In genomic region chr2:115938296-115938695, GRCm38 (mm10) we compare ENCODE assay signal across 18 mouse cellular contexts.
DNase-seq lines count a peak whose midpoint lies in the region; ATAC-seq and TF ChIP-seq lines count a peak whose summit lies in the region.
"Had no signal": no experiment of that assay in that cellular context is flagged by ENCODE, and none has a peak within 500 bp of the region (broad histone marks: within the 10 kb centered on the region; RNA-seq: fewer than 3 reads in every experiment).

No protein-coding gene starts in this region.

- no peak for TF ChIP-seq CTCF in midbrain, postnatal 0 days (IDR thresholded peaks at IDR 0.05)

- H3K4me2 ChIP-seq in embryonic facial prominence, embryonic 14.5 days (ENCODE audit: low read depth, low read length), result no peak overlapping the region
- no peak overlapping the region for H3K4me2 ChIP-seq in hindbrain, embryonic 14.5 days (replicated peaks)
- no peak overlapping the region for H3K4me2 ChIP-seq in hindbrain, embryonic 11.5 days (replicated peaks; ENCODE audit: low read depth, low read length)
- no peak overlapping the region for H3K4me2 ChIP-seq in midbrain, postnatal 0 days (ENCODE audit: low read depth, low read length, poor library complexity, severe bottlenecking)
- no peak overlapping the region for H3K4me2 ChIP-seq in midbrain, embryonic 15.5 days
- H3K4me2 ChIP-seq: embryonic facial prominence, embryonic 13.5 days; heart, embryonic 15.5 days; intestine, embryonic 15.5 days; midbrain, embryonic 11.5 days had no signal

- DNase-seq in embryonic facial prominence, embryonic 14.5 days (ENCODE audit: low spot score), result peak; percentile 40
- DNase-seq in embryonic facial prominence, embryonic 10.5 days (ENCODE audit: low spot score), result no peak
- DNase-seq in hindbrain, embryonic 14.5 days (ENCODE audit: low spot score), result peak; percentile 48
- no peak for DNase-seq in hindbrain, embryonic 11.5 days (ENCODE audit: low spot score)
- peak; percentile 41 for DNase-seq in kidney, postnatal 14 days
- no peak for DNase-seq in kidney, adult 11 months
- peak; percentile 71 for DNase-seq in midbrain, postnatal 0 days (ENCODE audit: low spot score)
- DNase-seq: adrenal gland, postnatal 25 days; liver; liver, postnatal 0 days; lung, postnatal 14 days; right cerebral cortex, postnatal 14 days had no signal

- no peaks in the 10 kb centered on the region for H3K4me1 ChIP-seq in embryonic facial prominence, embryonic 14.5 days (ENCODE audit: control insufficient read depth, insufficient read depth, low read length)
- no peaks in the 10 kb centered on the region for H3K4me1 ChIP-seq in embryonic facial prominence, embryonic 10.5 days
- no peaks in the 10 kb centered on the region for H3K4me1 ChIP-seq in hindbrain, embryonic 14.5 days (replicated peaks; ENCODE audit: control insufficient read depth, insufficient read depth, low read length)
- H3K4me1 ChIP-seq in hindbrain, embryonic 11.5 days (replicated peaks; ENCODE audit: control insufficient read depth, insufficient read depth, low read length), result no peaks in the 10 kb centered on the region
- no peaks in the 10 kb centered on the region for H3K4me1 ChIP-seq in midbrain, postnatal 0 days (ENCODE audit: insufficient read depth, low read length)
- H3K4me1 ChIP-seq in midbrain, embryonic 15.5 days, result no peaks in the 10 kb centered on the region
- H3K4me1 ChIP-seq: embryonic facial prominence, embryonic 13.5 days; intestine, embryonic 15.5 days had no signal

- no peaks in the 10 kb centered on the region for H3K27me3 ChIP-seq in embryonic facial prominence, embryonic 14.5 days (replicated peaks; ENCODE audit: control insufficient read depth, insufficient read depth, low read length)
- H3K27me3 ChIP-seq in embryonic facial prominence, embryonic 10.5 days (replicated peaks; ENCODE audit: low read depth, poor library complexity, severe bottlenecking), result no peaks in the 10 kb centered on the region
- H3K27me3 ChIP-seq in hindbrain, embryonic 14.5 days (ENCODE audit: control insufficient read depth, insufficient read depth, low read length), result no peaks in the 10 kb centered on the region
- H3K27me3 ChIP-seq in hindbrain, embryonic 11.5 days (ENCODE audit: control insufficient read depth, insufficient read depth, low read length), result no peaks in the 10 kb centered on the region
- H3K27me3 ChIP-seq in midbrain, postnatal 0 days (ENCODE audit: insufficient read depth, low read length), result no peaks in the 10 kb centered on the region
- H3K27me3 ChIP-seq in midbrain, embryonic 15.5 days (replicated peaks), result no peaks in the 10 kb centered on the region
- H3K27me3 ChIP-seq: embryonic facial prominence, embryonic 13.5 days; heart, embryonic 15.5 days; intestine, embryonic 15.5 days had no signal

- no peak overlapping the region for H3K4me3 ChIP-seq in embryonic facial prominence, embryonic 14.5 days (ENCODE audit: low read depth, low read length)
- no peak overlapping the region for H3K4me3 ChIP-seq in embryonic facial prominence, embryonic 10.5 days
- no peak overlapping the region for H3K4me3 ChIP-seq in hindbrain, embryonic 14.5 days (replicated peaks; ENCODE audit: low read length)
- H3K4me3 ChIP-seq in hindbrain, embryonic 11.5 days (ENCODE audit: low read depth, low read length), result no peak overlapping the region
- H3K4me3 ChIP-seq in midbrain, postnatal 0 days (ENCODE audit: low read depth, low read length), result no peak overlapping the region
- H3K4me3 ChIP-seq in midbrain, embryonic 15.5 days, result no peak overlapping the region
- H3K4me3 ChIP-seq: embryonic facial prominence, embryonic 13.5 days; heart, embryonic 15.5 days; intestine, embryonic 15.5 days had no signal

- H3K27ac ChIP-seq in embryonic facial prominence, embryonic 14.5 days (replicated peaks; ENCODE audit: low read depth, low read length), result no peak overlapping the region
- H3K27ac ChIP-seq in embryonic facial prominence, embryonic 10.5 days (replicated peaks), result no peak overlapping the region
- H3K27ac ChIP-seq in hindbrain, embryonic 14.5 days, result no peak overlapping the region
- no peak overlapping the region for H3K27ac ChIP-seq in hindbrain, embryonic 11.5 days (ENCODE audit: low read depth, low read length)
- H3K27ac ChIP-seq in midbrain, postnatal 0 days (ENCODE audit: low read depth, low read length), result no peak overlapping the region
- H3K27ac ChIP-seq in midbrain, embryonic 15.5 days, result no peak overlapping the region
- H3K27ac ChIP-seq: embryonic facial prominence, embryonic 13.5 days; intestine, embryonic 15.5 days had no signal

- no peak overlapping the region for H3K9ac ChIP-seq in embryonic facial prominence, embryonic 14.5 days (ENCODE audit: low read depth, low read length)
- no peak overlapping the region for H3K9ac ChIP-seq in hindbrain, embryonic 14.5 days
- H3K9ac ChIP-seq in hindbrain, embryonic 11.5 days (ENCODE audit: low read depth, low read length), result no peak overlapping the region
- H3K9ac ChIP-seq in midbrain, postnatal 0 days (replicated peaks; ENCODE audit: low read length, poor library complexity, severe bottlenecking), result no peak overlapping the region
- no peak overlapping the region for H3K9ac ChIP-seq in midbrain, embryonic 15.5 days
- H3K9ac ChIP-seq: embryonic facial prominence, embryonic 13.5 days; heart, embryonic 15.5 days; intestine, embryonic 15.5 days; liver, postnatal 0 days had no signal

- H3K9me3 ChIP-seq in embryonic facial prominence, embryonic 14.5 days (ENCODE audit: control insufficient read depth, low read length), result no peaks in the 10 kb centered on the region
- H3K9me3 ChIP-seq in embryonic facial prominence, embryonic 10.5 days, result no peaks in the 10 kb centered on the region
- H3K9me3 ChIP-seq in hindbrain, embryonic 14.5 days (ENCODE audit: control insufficient read depth, low read length), result no peaks in the 10 kb centered on the region
- no peaks in the 10 kb centered on the region for H3K9me3 ChIP-seq in hindbrain, embryonic 11.5 days (ENCODE audit: control insufficient read depth, low read length)
- H3K9me3 ChIP-seq in midbrain, postnatal 0 days (ENCODE audit: low read length), result no peaks in the 10 kb centered on the region
- H3K9me3 ChIP-seq in midbrain, embryonic 15.5 days, result no peaks in the 10 kb centered on the region
- H3K9me3 ChIP-seq: embryonic facial prominence, embryonic 13.5 days; heart, embryonic 15.5 days; intestine, embryonic 15.5 days had no signal

- no peaks in the 10 kb centered on the region for H3K36me3 ChIP-seq in embryonic facial prominence, embryonic 14.5 days (ENCODE audit: control insufficient read depth, insufficient read depth, low read length)
- H3K36me3 ChIP-seq in embryonic facial prominence, embryonic 10.5 days (replicated peaks), result peaks cover 29% of the 10 kb centered on the region
- H3K36me3 ChIP-seq in hindbrain, embryonic 14.5 days (replicated peaks; ENCODE audit: control insufficient read depth, insufficient read depth), result no peaks in the 10 kb centered on the region; the same call in 1 of the 2 replicates
- H3K36me3 ChIP-seq in hindbrain, embryonic 11.5 days (ENCODE audit: control insufficient read depth, insufficient read depth, low read length), result 0 out of 2 replicates have a peak, but pooled peaks cover 2% of the 10 kb centered on the region
- H3K36me3 ChIP-seq in midbrain, postnatal 0 days (ENCODE audit: insufficient read depth, low read length), result no peaks in the 10 kb centered on the region
- no peaks in the 10 kb centered on the region for H3K36me3 ChIP-seq in midbrain, embryonic 15.5 days (replicated peaks)
- H3K36me3 ChIP-seq: heart, embryonic 15.5 days; intestine, embryonic 15.5 days had no signal

- ATAC-seq in embryonic facial prominence, embryonic 14.5 days (ENCODE audit: low read depth), result no peak
- ATAC-seq in hindbrain, embryonic 14.5 days (ENCODE audit: low FRiP score), result no peak
- no peak for ATAC-seq in hindbrain, embryonic 11.5 days (ENCODE audit: low FRiP score)
- ATAC-seq in midbrain, postnatal 0 days (ENCODE audit: low FRiP score), result no peak
- ATAC-seq in midbrain, embryonic 15.5 days (replicated peaks), result no peak
- ATAC-seq: CD4-positive, CD25-positive, alpha-beta regulatory T cell, adult 4 months; intestine, embryonic 15.5 days; liver, postnatal 0 days had no signal

- WGBS in embryonic facial prominence, embryonic 14.5 days, result 82% methylated on average over 3 of the region's 3 CpGs
- WGBS in embryonic facial prominence, embryonic 10.5 days, result 94% methylated on average over 3 of the region's 3 CpGs
- WGBS in hindbrain, embryonic 14.5 days, result 55% methylated on average over 3 of the region's 3 CpGs
- 90% methylated on average over 3 of the region's 3 CpGs for WGBS in hindbrain, embryonic 11.5 days
- 69% methylated on average over 3 of the region's 3 CpGs for WGBS in midbrain, postnatal 0 days
- WGBS in midbrain, embryonic 15.5 days, result 70% methylated on average over 3 of the region's 3 CpGs

Comparison
In these comparisons a context has a peak if more than half of its experiments do, and no peak if none do; other contexts are left out.
1. DNase-seq: peak in embryonic facial prominence, embryonic 14.5 days (single experiment), hindbrain, embryonic 14.5 days (single experiment), kidney, postnatal 14 days (single experiment) and midbrain, postnatal 0 days (single experiment); none in embryonic facial prominence, embryonic 10.5 days (single experiment), hindbrain, embryonic 11.5 days (single experiment) and kidney, adult 11 months (single experiment).